Mouse (Mus musculus): ENCODE results near the gene Olfr555.

DNA sequence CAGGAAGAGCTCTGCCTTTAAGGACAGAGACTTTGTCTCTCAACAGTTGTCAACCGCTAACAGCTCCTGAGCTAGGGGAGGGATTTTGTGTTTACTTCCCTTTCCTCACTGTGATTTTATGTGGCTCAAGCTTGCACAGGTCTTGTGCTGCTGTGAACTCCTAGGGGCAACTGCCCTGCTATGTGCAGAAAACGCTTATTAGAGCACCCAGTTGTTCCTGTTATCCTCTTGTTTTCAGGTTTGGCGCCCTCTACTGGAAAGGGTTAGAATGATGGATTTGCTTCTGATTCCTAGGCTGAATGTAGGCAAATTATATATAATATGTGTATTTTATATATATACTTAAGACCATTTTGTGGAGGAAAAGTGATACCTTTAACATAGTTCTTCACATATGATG, 22.0 kb upstream of the Olfr555 start:
- no peak for TF ChIP-seq POLR2A (IDR thresholded peaks at IDR 0.05; ENCODE audit: extremely low read depth, insufficient read depth, low read length)
- peak; percentile 15; the same call in 1 of the 2 replicates for TF ChIP-seq CTCF (IDR thresholded peaks at IDR 0.05; ENCODE audit: extremely low read depth, insufficient read depth, low read length)

Measured in cortical plate, adult 2 months (tissue).